Mouse (Mus musculus) erythroblast, embryonic 14.5 days (primary cell): ENCODE data around the gene Abca5.

Experiments used
- GATA1 ChIP-seq: IDR thresholded peaks from 2 replicates; pipeline ENCODE4 v1.6.1; 2012; ENCODE audit warnings: low read length, inconsistent platforms, mixed read lengths
- TAL1 ChIP-seq: IDR thresholded peaks from 3 replicates; pipeline ENCODE4 v1.6.1; 2012; ENCODE audit warnings: low read length, inconsistent platforms, mixed read lengths

DNA sequence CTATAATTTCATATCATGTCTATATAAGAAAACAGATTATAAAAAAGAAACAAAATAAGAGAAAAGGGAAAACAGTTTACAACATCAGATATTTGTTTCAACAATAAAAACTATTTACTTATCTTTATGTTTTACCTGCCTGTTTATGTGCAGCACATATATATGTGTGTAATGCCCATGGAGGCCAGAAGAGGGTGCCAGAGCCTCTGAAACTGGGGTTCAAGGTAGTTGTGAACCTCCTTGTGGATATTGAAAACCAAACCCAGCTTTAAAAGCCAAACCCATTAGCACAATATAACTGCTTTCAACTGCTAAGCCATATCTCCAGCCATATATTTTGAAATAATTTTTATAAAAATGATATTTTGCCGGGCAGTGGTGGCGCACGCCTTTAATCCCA, 27.5 kb upstream of the Abca5 start:
- TF ChIP-seq GATA1 (no peak), TAL1 (no peak)
